Mouse (Mus musculus) gonadal fat pad, adult 2 months (tissue): Measurements from ENCODE around the gene Tmem63a. TPM values are rescaled to one million over a fixed set of nuclear protein-coding genes. Genes with fewer than 3 reads are reported as not detected.
"Not testable (repeated sequence)": the region's sequence is repeated elsewhere in the genome, so short reads cannot be mapped to it uniquely, and the experiment has no call there.

Source experiments
- DNase-seq: peaks from one replicate; pipeline ENCODE4 v3.0.0-alpha.2; 2012; ENCODE audit warnings: low read depth
- polyA plus RNA-seq: library from polyadenylated mRNA; depleted of rRNA; stranded (reverse); fragments of >200 nt; gene quantifications from 2 replicates; pipeline ENCODE4 v1.2.3, GENCODE M21; 2012

Gene Tmem63a
- polyA plus RNA-seq, 1 experiment = 41.7 TPM

DNA sequence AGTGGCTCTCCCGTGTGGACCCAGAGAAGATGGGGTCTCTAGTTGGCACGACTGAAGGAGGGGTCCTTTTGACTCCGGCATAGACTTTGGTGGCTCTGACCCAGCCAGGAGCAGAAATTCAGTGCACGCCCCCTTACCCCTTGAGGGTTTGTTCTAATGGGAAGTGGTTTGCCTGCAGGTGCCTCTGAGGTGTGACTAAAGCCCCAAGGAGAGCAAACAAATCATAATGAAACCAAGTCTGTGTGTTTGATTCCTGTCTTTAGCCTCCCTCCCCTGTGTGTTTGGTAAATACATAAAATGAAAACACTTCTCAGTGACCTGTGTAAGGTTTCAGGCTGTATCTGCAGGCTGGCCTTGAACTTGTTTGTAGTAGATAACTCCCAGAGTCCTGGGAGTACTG is 15.9 kb upstream of the Tmem63a start:
- DNase-seq = no peak

DNA sequence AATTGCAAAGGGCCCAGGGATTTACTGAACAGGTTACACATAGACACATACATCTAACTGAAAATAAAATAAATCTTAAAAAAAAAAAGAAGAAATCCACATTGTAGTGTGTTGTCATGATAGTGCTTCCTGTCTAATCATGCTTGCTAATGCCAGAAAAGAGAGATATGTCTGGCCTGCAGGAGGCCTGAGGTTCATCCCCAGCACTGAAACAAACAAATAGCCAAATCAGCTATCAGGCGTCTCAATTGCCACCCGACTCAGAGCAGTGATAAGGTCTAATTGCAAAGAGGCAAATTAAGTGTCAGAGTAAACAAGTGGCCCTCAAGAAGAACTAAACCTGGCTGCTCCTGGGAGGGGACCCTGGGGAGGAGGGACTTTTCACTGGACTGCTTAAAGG is 12.5 kb upstream of the Tmem63a start:
- DNase-seq = no peak

DNA sequence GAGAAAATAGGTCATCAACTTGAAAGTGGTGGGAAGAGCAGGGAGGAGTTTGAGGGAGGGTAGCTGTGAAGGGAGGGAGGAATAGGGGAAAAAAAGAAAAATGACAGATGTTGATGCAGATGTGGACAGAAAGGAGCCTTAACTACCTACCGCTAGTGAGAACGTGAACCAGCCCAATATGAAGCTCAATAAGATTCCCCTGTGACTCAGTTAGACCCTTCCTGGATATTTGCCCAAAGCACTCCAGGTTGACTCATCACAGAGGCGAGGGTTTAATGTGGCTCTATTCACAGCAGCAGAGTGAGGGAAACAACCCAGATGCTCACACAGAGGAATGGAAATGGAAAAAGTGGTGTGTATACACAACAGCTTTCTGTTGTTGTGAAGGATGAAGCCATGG is 11.0 kb upstream of the Tmem63a start:
- DNase-seq = no peak

DNA sequence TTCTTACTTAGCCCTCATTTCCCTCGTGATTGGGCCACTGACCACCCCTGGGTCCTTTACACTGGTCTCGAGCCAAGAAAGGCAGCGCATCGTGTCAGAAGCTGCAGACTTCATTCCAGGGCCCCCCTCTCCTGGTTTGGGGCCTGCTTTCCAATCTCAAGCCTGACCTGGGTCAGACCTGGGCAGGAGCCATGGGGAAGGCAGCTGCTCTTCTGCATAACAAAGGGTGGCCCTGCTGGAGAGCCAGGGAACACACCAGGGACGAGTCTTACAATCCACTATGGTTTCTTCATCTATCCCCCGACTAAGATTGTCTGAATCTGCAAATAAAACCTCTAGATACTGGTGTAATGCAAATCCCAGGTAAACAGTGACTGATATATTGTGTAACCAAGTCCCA is 8.5 kb upstream of the Tmem63a start:
- DNase-seq = no peak

DNA sequence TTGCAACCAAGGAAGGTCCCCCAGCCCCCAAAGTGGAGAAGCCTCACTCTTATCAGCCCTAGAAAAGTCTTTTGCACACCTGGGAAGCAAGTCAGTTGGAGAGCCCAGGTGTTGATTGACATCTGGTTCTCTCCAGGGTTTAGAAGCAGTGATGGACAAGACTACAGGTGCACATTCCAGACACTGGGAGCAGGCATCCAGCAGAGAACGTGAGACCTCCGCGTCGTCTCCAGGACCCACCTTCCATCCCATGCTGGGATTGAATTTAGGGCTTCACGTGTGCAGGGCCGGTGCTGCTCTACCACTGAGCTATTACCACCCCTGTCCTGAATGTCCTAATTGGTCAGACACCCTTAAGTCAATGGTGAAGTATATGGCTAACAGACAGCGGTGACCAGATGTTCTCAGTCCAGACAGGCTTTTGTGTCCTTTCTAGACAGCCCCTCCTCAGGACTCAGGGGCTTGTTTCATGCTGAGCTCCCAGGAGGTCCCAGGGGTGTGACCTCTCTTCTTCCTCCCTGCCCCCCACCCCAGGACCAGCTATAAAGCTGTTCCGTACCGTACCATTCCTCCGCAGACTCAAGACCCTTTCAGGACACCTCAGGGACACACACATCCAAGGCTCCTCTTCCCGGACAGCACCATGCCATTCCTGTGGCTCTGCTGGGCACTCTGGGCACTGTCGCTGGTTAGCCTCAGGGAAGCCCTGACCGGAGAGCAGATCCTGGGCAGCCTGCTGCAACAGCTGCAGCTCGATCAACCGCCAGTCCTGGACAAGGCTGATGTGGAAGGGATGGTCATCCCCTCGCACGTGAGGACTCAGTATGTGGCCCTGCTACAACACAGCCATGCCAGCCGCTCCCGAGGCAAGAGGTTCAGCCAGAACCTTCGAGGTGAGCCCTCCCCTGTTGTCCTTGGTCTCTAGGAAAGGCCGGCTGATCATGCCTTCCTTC is 7.4 kb upstream of the Tmem63a start, which contains the start of gene Lefty1:
TSS of gene Lefty1 (plus strand) at position 556 of the 953 bp plus-strand sequence.
- no peak for DNase-seq

DNA sequence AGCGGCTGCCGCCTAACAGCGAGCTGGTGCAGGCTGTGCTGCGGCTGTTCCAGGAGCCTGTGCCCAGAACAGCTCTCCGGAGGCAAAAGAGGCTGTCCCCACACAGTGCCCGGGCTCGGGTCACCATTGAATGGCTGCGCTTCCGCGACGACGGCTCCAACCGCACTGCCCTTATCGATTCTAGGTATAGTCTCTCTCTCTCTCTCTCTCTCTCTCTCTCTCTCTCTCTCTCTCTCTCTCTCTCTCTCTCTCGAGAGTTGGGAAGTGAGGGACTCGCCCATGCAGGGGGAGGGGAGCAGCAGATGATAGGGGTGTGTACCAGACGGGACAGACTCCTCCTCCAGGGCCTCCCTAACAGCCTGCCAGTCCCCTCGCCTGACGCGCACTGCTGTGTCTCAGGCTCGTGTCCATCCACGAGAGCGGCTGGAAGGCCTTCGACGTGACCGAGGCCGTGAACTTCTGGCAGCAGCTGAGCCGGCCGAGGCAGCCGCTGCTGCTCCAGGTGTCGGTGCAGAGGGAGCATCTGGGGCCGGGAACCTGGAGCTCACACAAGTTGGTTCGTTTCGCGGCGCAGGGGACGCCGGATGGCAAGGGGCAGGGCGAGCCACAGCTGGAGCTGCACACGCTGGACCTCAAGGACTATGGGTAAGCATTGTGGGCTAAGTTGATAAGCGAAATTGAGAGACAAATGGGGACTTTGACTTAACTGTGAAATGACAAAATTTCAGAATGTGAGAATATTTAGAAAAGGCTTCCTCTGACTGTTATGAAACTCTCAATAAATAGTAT is 5.3 kb upstream of the Tmem63a start:
- DNase-seq = not testable (repeated sequence)

DNA sequence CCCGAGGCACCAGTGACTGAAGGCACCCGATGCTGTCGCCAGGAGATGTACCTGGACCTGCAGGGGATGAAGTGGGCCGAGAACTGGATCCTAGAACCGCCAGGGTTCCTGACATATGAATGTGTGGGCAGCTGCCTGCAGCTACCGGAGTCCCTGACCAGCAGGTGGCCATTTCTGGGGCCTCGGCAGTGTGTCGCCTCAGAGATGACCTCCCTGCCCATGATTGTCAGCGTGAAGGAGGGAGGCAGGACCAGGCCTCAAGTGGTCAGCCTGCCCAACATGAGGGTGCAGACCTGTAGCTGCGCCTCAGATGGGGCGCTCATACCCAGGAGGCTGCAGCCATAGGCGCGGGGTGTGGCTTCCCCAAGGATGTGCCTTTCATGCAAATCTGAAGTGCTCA is 4.5 kb upstream of the Tmem63a start:
- not testable (repeated sequence) for DNase-seq

DNA sequence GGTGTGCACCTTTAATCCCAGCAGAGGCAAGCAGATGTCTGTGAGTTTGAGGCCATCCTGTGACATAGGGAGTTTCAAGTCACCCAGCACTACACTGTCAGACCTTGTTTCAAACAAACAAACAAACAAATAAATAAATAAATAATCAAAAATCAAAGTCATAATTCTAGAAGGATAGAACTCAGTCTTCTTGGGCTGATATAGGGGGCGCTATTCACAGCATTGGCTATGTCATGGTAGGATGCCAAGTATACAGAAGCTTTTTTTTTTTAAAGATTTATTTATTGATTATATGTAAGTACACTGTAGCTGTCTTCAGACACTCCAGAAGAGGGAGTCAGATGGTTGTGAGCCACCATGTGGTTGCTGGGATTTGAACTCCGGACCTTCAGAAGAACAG is 3.4 kb upstream of the Tmem63a start:
- not testable (repeated sequence) for DNase-seq

DNA sequence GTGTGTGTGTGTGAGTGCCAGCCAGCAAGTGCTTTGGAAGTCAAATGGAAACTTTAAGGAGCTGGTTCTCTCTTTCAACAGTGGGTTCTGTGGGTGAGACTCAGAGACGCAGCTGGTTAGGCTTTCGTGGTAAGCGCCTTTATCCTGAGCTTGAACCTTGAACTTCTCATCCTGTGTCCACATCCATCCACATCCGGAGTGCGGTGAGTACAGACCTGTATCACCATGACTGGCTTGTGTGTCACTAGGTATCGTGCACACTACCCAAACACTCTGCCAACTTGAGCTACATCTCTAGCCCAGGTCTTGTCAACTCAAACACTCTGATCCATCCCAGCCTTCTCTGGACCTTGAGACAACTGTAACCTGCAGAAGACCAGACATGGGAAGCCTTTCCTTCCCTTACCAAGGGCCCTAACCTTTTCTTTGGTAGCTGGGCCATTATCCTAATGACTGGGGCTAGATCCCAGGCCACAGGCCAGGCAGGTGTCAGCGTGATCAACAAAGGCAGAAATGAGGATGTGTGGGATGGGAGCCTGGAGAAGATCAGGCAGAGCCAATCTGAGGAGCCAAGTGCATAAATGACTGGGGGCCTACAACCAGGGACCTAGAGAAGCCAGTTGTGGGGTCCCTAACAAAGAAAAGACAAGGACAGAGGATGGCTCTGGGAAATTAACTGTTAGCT is 1.2 kb upstream of the Tmem63a start:
- DNase-seq = no peak

DNA sequence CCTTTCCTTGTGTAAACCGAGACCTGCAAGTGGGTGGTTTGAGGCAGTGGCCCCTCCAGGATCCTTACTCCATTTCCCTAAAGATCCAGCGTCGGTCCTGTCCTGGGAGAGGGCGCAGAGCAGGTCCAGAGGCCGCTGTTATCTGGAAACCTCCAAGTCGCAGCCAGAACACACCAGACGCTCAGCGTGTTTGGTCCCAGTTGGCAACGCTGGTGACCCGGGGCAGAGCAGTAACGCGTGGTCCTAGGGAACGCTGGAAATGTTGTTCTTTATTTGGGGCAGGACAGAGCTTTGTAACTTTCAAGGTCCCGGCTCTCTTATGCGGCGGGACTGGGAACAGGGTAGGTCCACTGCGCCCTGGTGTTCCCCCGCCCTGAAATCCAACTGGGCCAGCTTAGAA is 418 bp upstream of the Tmem63a start:
- DNase-seq = no peak

DNA sequence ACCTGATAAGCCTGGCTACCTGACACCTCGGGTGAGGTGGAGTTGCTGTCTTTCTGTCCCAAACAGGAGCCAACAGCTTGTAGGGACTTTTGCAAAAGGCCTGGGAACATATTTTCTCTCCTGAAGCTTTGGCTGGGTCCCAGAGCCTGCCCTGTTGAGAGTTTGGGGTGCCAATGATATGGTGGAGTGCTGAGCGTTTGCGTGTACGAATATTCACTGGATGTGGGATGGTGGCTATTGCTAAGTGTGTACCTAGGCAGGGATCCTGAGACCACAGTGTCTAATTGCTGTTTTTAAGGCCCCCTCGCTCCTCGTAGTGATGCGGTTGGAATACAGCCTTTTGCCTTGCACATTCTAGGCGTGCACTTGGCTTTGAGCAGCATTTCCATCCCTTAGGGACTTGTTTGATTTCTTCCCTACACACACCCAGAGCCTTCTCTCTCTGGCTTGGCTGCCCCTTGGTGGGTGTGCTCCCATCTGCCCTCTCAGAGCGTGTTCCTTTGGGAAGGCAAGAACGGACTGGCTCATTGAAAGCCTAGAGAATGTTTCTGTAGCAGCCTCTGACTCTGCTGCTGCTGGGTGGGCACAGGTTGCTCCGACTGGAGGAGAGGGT is 994 bp downstream of the Tmem63a start:
- DNase-seq = no peak

DNA sequence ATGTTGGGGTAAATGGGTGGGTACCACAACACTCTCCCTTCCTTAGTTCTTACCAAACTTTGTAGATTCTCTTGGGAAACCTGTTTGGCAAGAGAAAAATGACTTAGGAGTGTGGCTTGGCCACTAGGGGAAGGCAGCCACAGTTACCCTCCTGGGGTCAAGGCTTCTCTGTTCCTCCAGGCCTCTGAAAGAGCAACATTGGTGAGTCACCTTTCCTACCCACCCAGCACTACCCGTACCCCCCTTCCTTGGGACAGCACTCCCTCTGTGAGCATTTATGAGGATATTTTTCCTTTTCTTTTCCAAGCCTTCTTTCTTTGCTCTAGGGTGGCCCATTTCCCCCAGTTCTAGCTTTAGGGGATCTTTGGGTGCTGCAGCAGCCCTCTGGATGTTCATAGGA is 1.8 kb downstream of the Tmem63a start:
- DNase-seq = no peak

DNA sequence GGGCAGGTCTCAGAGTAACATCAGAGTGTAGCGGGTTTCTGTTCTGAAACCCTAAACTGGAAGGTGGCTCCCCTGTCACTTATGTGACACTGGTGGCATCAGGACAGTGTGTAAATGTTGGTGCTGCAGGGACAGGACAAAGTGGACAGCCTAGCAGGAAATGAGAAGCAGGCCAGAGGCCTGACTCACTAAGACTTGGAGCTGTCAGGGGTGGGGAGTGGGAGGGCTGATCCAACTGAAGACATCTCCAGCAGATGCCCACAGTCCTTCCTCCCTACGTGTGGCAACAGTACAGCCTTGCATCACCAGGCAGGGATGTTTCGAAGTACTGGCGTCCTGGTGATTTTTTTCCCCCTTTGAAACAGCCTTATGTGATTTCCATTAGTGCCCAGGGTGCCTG is 2.4 kb downstream of the Tmem63a start:
- DNase-seq = no peak

DNA sequence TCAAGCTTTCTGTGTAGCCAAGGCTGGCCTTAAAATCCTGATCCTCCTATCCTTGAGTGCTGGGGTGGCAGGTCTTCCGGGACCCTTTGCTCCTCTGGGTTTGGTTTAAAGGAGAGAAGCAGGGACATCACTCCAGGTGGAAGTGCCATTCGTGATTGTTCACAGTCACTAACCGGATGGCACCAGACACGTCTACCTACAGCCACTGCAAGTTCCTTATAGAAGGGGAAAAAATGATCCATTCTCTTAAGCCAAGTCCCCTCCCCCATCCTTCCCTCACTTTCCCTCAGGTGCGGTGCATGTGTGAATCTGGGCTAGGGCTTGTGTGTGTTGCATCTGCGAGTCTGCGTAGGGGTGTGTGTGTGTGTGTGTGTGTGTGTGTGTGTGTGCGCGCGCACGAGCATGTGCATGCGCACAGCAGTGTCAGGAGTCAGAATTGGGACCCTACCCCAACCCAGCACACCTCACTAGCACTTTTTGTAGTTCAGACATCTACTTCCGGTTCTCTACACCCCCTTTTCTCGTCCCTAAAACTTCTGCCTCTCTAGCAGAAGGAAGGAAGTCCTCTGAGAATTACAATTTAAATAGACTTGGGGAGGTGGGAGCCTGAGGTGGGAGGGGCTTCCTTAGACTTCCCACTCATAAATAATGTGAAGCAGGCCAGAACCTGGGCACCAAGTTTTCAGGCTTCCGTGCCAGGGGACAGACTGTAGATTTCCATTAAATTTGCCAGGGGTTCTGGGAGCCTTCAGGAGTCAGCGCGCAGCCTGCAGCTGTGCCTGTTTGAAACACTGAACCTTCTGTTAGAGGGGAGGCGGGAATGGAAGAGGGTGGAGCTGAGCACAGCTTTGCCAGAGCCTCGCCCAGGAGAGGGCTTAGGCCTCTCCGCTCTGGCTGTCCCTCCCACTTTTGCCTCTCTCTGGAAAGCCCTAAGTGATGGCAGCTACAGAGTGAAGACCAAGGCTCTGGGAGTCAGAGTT is 3.1 kb downstream of the Tmem63a start:
- no peak for DNase-seq

DNA sequence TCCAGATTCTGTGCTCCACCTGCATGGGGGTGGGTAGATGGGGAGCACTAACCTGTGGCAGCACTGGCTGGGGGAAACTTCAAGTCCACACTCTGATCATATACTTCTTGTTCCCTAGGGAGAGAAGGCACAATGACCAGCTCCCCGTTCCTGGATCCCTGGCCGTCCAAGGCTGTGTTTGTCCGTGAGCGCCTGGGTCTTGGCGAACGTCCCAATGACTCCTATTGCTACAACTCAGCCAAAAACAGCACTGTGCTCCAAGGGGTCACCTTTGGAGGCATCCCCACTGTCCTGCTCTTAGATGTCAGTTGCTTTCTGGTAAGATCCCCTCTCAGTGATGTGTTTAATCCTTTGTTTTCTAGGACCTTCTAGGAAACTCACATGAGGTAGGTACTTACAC is 4.3 kb downstream of the Tmem63a start:
- DNase-seq = no peak

DNA sequence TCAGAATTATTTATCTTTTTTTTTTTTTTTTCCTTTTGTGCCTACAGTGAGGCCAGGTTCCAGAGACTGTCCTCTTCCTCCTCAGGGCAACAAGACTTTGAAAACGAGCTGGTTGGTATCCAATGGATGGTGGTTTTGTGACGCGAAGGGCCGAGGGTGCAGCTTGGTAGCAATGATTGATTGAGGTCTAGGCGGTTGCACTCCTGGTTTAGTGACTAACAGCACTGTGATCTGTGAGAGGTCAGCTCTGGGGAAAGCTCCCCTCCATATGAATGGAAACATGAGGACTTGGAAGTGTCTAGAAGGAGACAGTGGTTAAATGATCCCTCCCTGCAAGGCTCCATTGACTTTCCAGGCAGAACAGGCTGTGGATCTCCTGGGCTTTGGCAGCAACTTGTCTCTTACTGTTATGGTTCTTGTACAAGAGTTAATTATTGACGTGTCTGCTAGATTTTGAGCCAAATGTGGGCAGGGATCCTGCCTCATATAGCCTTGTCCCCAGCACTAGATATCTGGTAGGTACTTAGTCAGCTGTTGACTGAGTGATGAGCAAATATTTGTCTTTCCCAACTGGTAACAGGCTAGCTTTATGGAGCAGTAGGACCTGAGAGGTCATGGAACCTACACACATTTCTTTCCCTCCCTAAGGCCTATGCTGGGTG is 10.1 kb downstream of the Tmem63a start:
- DNase-seq = no peak

DNA sequence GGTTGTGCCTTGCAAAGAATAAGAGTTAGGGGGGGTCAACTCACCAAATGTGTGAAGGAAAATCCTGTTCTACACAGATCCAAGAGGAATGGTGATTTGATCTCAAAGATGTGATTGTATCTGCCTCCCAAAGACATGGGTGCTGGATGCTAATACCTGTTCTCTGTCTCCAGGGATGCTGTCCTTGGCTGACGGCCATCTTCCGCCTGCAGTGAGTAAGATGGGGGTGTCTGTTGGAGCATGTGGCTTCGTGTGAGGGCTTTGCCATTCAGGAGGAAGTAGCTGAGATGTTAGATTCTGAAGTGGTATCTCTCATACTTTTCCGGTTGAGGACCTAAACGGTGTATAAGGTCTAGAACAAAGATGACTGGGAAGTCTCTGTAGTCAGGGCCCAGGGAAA is 10.7 kb downstream of the Tmem63a start:
- DNase-seq = no peak

DNA sequence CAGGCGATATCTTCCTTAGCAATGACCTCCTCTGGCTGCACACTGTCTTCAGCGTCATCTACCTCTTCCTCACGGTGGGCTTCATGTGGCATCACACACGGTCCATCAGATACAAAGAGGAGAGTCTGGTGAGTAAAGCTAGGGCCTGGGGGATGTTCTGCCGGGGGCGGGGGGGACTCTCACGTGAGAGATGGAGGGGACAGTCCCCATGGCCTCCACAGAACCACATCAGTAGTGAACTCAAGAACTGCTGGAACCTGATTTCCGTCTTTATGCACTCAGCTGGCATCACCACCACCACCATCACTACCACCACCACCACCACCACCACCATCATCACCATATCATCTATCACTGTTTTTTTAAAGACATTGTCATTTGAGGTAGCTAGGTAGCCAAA is 14.3 kb downstream of the Tmem63a start:
- no peak for DNase-seq

DNA sequence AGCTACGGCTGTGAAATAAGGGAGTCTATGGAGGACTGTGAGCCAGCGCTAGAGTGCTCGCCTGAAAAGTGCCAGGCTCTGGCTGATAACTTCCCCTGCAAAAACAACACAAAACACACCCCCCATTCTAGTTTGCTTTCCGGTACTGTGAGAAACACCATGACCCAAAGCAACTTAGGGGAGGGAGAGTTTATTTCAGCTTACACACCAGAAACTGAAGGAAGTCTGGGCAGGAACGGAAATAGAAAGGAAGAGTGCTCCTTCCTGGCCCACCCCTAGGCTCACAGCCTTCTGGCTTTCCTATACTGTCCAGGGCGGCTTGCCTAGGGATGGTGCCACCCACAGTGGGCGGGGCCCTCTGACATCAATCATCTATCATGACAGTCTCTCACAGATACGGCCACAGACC is 14.8 kb downstream of the Tmem63a start:
- no peak for DNase-seq

DNA sequence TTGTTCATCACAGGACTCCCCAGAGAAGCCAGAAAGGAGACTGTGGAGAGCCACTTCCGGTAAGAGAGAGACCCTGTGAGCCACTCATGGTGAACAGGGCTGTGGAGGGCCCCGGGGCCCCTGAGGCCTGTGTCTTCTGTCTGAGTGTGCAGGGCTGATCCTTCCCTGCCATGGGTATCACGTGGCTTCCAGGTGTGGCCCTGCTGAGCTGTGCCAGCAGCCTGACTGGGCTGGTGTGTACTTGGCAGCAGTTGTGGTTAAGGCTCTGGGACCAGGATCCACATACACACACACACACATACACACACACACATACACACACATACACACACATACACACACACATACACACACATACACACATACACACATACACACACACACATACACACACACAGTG is 15.8 kb downstream of the Tmem63a start:
- no peak for DNase-seq
